Mouse (Mus musculus): ENCODE measurements around the gene Mtor. TPM values are rescaled to one million over a fixed set of nuclear protein-coding genes. Genes with fewer than 3 reads are reported as not detected.

The Mtor gene
- total and polyA plus RNA-seq, 2 experiments from 2014 or later = 28.0 to 43.6 TPM

GRCm38 (mm10) chr4:148415575-148415974 lies 32.8 kb upstream of the Mtor start:
- DNase-seq (no peak), ATAC-seq (peak; percentile 51; the same call in 1 of the 2 replicates)
- no peaks in the 10 kb centered on the region for H3K9me3 ChIP-seq (ENCODE audit: low read length)
- peaks cover 4% of the 10 kb centered on the region; the same call in 1 of the 2 replicates for H3K27me3 ChIP-seq (ENCODE audit: insufficient read depth, low read length)
- no peak for TF ChIP-seq CTCF (IDR thresholded peaks at IDR 0.05; ENCODE audit: low read depth)
- no peak overlapping the region for H3K9ac ChIP-seq
- no peak overlapping the region for H3K4me3 ChIP-seq (ENCODE audit: low read depth, low read length)
- WGBS = 15% methylated on average over 16 of the region's 16 CpGs
- no peaks in the 10 kb centered on the region for H3K4me1 ChIP-seq (ENCODE audit: insufficient read depth)
- H3K36me3 ChIP-seq (ENCODE audit: insufficient read depth) = no peaks in the 10 kb centered on the region
- H3K27ac ChIP-seq (ENCODE audit: low read depth, low read length) = no peak overlapping the region
- no peak overlapping the region for H3K4me2 ChIP-seq (ENCODE audit: low read depth)

GRCm38 (mm10) chr4:148417074-148417526 lies 31.3 kb upstream of the Mtor start:
- H3K27ac ChIP-seq (ENCODE audit: low read depth, low read length) = no peak overlapping the region; the same call in 1 of the 2 replicates
- ATAC-seq = peak; percentile 54
- 0 out of 2 replicates have a peak overlapping the region, but pooled peaks have one; percentile 14 for H3K9ac ChIP-seq
- no peak for DNase-seq
- TF ChIP-seq CTCF (IDR thresholded peaks at IDR 0.05; ENCODE audit: low read depth) = no peak
- H3K9me3 ChIP-seq (ENCODE audit: low read length) = no peaks in the 10 kb centered on the region
- no peaks in the 10 kb centered on the region for H3K4me1 ChIP-seq (ENCODE audit: insufficient read depth)
- no peak overlapping the region for H3K4me2 ChIP-seq (ENCODE audit: low read depth)
- 28% methylated on average over 11 of the region's 11 CpGs for WGBS
- H3K4me3 ChIP-seq (ENCODE audit: low read depth, low read length) = no peak overlapping the region
- peaks cover 4% of the 10 kb centered on the region; the same call in 1 of the 2 replicates for H3K27me3 ChIP-seq (ENCODE audit: insufficient read depth, low read length)
- H3K36me3 ChIP-seq (ENCODE audit: insufficient read depth) = no peaks in the 10 kb centered on the region

GRCm38 (mm10) chr4:148417559-148417958 lies 30.9 kb upstream of the Mtor start:
- DNase-seq (no peak), ATAC-seq (no peak)
- Histone ChIP-seq H3K4me1 (ENCODE audit: insufficient read depth) (no peaks in the 10 kb centered on the region), H3K9ac (peak overlapping the region; percentile 14; the same call in 1 of the 2 replicates), H3K9me3 (ENCODE audit: low read length) (no peaks in the 10 kb centered on the region), H3K4me2 (ENCODE audit: low read depth) (no peak overlapping the region), H3K27ac (ENCODE audit: low read depth, low read length) (no peak overlapping the region; the same call in 1 of the 2 replicates), H3K36me3 (ENCODE audit: insufficient read depth) (no peaks in the 10 kb centered on the region), H3K4me3 (ENCODE audit: low read depth, low read length) (no peak overlapping the region), H3K27me3 (ENCODE audit: insufficient read depth, low read length) (peaks cover 4% of the 10 kb centered on the region; the same call in 1 of the 2 replicates)
- TF ChIP-seq CTCF (IDR thresholded peaks at IDR 0.05; ENCODE audit: low read depth) = no peak
- WGBS = 44% methylated on average over 6 of the region's 6 CpGs

GRCm38 (mm10) chr4:148426950-148427850 lies 21.2 kb upstream of the Mtor start:
- H3K9ac ChIP-seq = no peak overlapping the region
- no peak overlapping the region for H3K27ac ChIP-seq (ENCODE audit: low read depth, low read length)
- no peaks in the 10 kb centered on the region for H3K27me3 ChIP-seq (ENCODE audit: insufficient read depth, low read length)
- no peak overlapping the region for H3K4me2 ChIP-seq (ENCODE audit: low read depth)
- DNase-seq (no peak), ATAC-seq (0 out of 2 replicates have a peak, but pooled peaks have one; percentile 21)
- no peak overlapping the region for H3K4me3 ChIP-seq (ENCODE audit: low read depth, low read length)
- no peaks in the 10 kb centered on the region for H3K4me1 ChIP-seq (ENCODE audit: insufficient read depth)
- no peaks in the 10 kb centered on the region for H3K36me3 ChIP-seq (ENCODE audit: insufficient read depth)
- 74% methylated on average over 10 of the region's 10 CpGs for WGBS
- no peaks in the 10 kb centered on the region for H3K9me3 ChIP-seq (ENCODE audit: low read length)
- 0 out of 2 replicates have a peak, but pooled peaks have one; percentile 25 for TF ChIP-seq CTCF (IDR thresholded peaks at IDR 0.05; ENCODE audit: low read depth)

GRCm38 (mm10) chr4:148428544-148428943 lies 19.9 kb upstream of the Mtor start:
- Histone ChIP-seq H3K4me3 (ENCODE audit: low read depth, low read length) (no peak overlapping the region), H3K36me3 (ENCODE audit: insufficient read depth) (no peaks in the 10 kb centered on the region), H3K9me3 (ENCODE audit: low read length) (no peaks in the 10 kb centered on the region), H3K27ac (ENCODE audit: low read depth, low read length) (no peak overlapping the region), H3K27me3 (ENCODE audit: insufficient read depth, low read length) (no peaks in the 10 kb centered on the region), H3K9ac (no peak overlapping the region), H3K4me2 (ENCODE audit: low read depth) (no peak overlapping the region), H3K4me1 (ENCODE audit: insufficient read depth) (no peaks in the 10 kb centered on the region)
- TF ChIP-seq CTCF (IDR thresholded peaks at IDR 0.05; ENCODE audit: low read depth) = no peak
- DNase-seq (no peak), ATAC-seq (no peak)
- WGBS = 83% methylated on average over 5 of the region's 5 CpGs

GRCm38 (mm10) chr4:148429121-148429520 lies 19.3 kb upstream of the Mtor start:
- TF ChIP-seq CTCF (IDR thresholded peaks at IDR 0.05; ENCODE audit: low read depth) = no peak
- no peak for DNase-seq
- 74% methylated on average over 11 of the region's 11 CpGs for WGBS

GRCm38 (mm10) chr4:148429686-148430085 lies 18.7 kb upstream of the Mtor start:
- no peaks in the 10 kb centered on the region for H3K4me1 ChIP-seq (ENCODE audit: insufficient read depth)
- no peak overlapping the region for H3K4me3 ChIP-seq (ENCODE audit: low read depth, low read length)
- ATAC-seq = peak; percentile 69
- WGBS = 19% methylated on average over 6 of the region's 6 CpGs
- no peak overlapping the region for H3K4me2 ChIP-seq (ENCODE audit: low read depth)
- peak; percentile 90 for TF ChIP-seq CTCF (IDR thresholded peaks at IDR 0.05; ENCODE audit: low read depth)
- no peaks in the 10 kb centered on the region for H3K9me3 ChIP-seq (ENCODE audit: low read length)
- H3K9ac ChIP-seq = no peak overlapping the region
- no peak overlapping the region for H3K27ac ChIP-seq (ENCODE audit: low read depth, low read length)
- DNase-seq = peak; percentile 80
- no peaks in the 10 kb centered on the region for H3K36me3 ChIP-seq (ENCODE audit: insufficient read depth)
- no peaks in the 10 kb centered on the region for H3K27me3 ChIP-seq (ENCODE audit: insufficient read depth, low read length)

More at GRCm38 (mm10) chr4:148429121-148429520, 19.3 kb upstream of the Mtor start:
- no peak overlapping the region for H3K4me3 ChIP-seq (ENCODE audit: low read depth, low read length)
- H3K4me1 ChIP-seq (ENCODE audit: insufficient read depth) = no peaks in the 10 kb centered on the region
- H3K27me3 ChIP-seq (ENCODE audit: insufficient read depth, low read length) = no peaks in the 10 kb centered on the region
- ATAC-seq = no peak
- H3K27ac ChIP-seq (ENCODE audit: low read depth, low read length) = no peak overlapping the region
- H3K9ac ChIP-seq = no peak overlapping the region
- no peaks in the 10 kb centered on the region for H3K36me3 ChIP-seq (ENCODE audit: insufficient read depth)
- no peaks in the 10 kb centered on the region for H3K9me3 ChIP-seq (ENCODE audit: low read length)
- no peak overlapping the region for H3K4me2 ChIP-seq (ENCODE audit: low read depth)

Measured in forebrain, postnatal 0 days (tissue).